Mouse (Mus musculus) gastrocnemius, adult 2 months (tissue): ENCODE results near the gene Dap. TPM values are rescaled to one million over a fixed set of nuclear protein-coding genes. Genes with fewer than 3 reads are reported as not detected.

ENCODE experiments used
- DNase-seq: peaks from one replicate; pipeline ENCODE4 v3.0.0; 2022
- H3K27ac ChIP-seq: fragments of 200-600 bp; 2 replicates; pipeline ENCODE4 v1.8.1; 2022; ENCODE audit warnings: mild to moderate bottlenecking
- H3K4me3 ChIP-seq: fragments of 200-600 bp; 2 replicates; pipeline ENCODE4 v1.8.1; 2022; ENCODE audit warnings: mild to moderate bottlenecking, moderate library complexity
- CTCF ChIP-seq: fragments of 200-600 bp; IDR thresholded peaks from 2 replicates; pipeline ENCODE4 v1.8.1; 2022; ENCODE audit warnings: antibody characterized with exemption, mild to moderate bottlenecking, moderate library complexity
- intact Hi-C: fragments of 180-260 bp; cut with DNase I; formaldehyde crosslinking; loops from one replicate; pipeline ENCODE4 v1.15.1; 2025
- long read RNA-seq, 2 experiments: library from polyadenylated mRNA; stranded (forward); transcript quantifications; one replicate each; pipeline ENCODE4 v2.0.0; 2021
- total RNA-seq, 2 experiments: library from RNA; stranded (reverse); gene quantifications; 2 replicates each; pipeline ENCODE4 v1.2.3; 2021

Gene Dap
- 10 to 100 TPM in 1 of 2 experiments, 1 to 10 TPM in 1; 6.2 to 11.4 TPM for total RNA-seq
- long read RNA-seq, experiment 1, transcript Dap-201 (4 exons, 1,555 nt) = major isoform, 13 of 14 reads
- long read RNA-seq, experiment 1, partial matches to known transcripts = 0 of 14 reads
- long read RNA-seq, experiment 1, other reads (novel, unspliced or antisense) = 1 of 14 reads
- long read RNA-seq, experiment 2, transcript Dap-201 (4 exons, 1,555 nt) = major isoform, 17 of 19 reads
- long read RNA-seq, experiment 2, partial matches to known transcripts = 0 of 19 reads
- long read RNA-seq, experiment 2, other reads (novel, unspliced or antisense) = 2 of 19 reads

GRCm38 (mm10) chr15:31224135-31224761 lies at the start of gene Dap:
Gene Dap (plus strand): TSS chr15:31224314.
- Histone ChIP-seq H3K27ac (peak within 1 kb of the TSS; percentile 91), H3K4me3 (peak within 1 kb of the TSS; percentile 100)
- no peak for TF ChIP-seq CTCF
- intact Hi-C loops = no loop called here
- DNase-seq = peak; percentile 99

- Histone ChIP-seq H3K4me3 (no peak overlapping the region), H3K27ac (no peak overlapping the region)
- TF ChIP-seq CTCF = no peak
- DNase-seq = no peak
- intact Hi-C loops = no loop called here
These were observed 47.5 kb upstream of the Dap start for GRCm38 (mm10) chr15:31176566-31176965.

GRCm38 (mm10) chr15:31184651-31185443 lies 39.3 kb upstream of the Dap start:
- H3K27ac ChIP-seq = peak overlapping the region; percentile 43
- peak; percentile 25 for DNase-seq
- no peak overlapping the region for H3K4me3 ChIP-seq
- no peak for TF ChIP-seq CTCF
- intact Hi-C loops = no loop called here

GRCm38 (mm10) chr15:31185506-31185905 lies 38.6 kb upstream of the Dap start:
- Histone ChIP-seq H3K27ac (peak overlapping the region; percentile 16; the same call in 1 of the 2 replicates), H3K4me3 (no peak overlapping the region)
- intact Hi-C loops = no loop called here
- DNase-seq = no peak
- no peak for TF ChIP-seq CTCF

GRCm38 (mm10) chr15:31186371-31186901 lies 37.7 kb upstream of the Dap start:
- intact Hi-C loops = no loop called here
- Histone ChIP-seq H3K4me3 (no peak overlapping the region), H3K27ac (peak overlapping the region; percentile 54; the same call in 1 of the 2 replicates)
- DNase-seq = no peak
- TF ChIP-seq CTCF = no peak

- Histone ChIP-seq H3K4me3 (no peak overlapping the region), H3K27ac (no peak overlapping the region)
- no peak for TF ChIP-seq CTCF
- DNase-seq = no peak
- intact Hi-C loops = no loop called here
These were observed 31.6 kb upstream of the Dap start for GRCm38 (mm10) chr15:31192563-31192962.

GRCm38 (mm10) chr15:31195776-31196175 lies 28.3 kb upstream of the Dap start:
- intact Hi-C loops = no loop called here
- Histone ChIP-seq H3K4me3 (no peak overlapping the region), H3K27ac (no peak overlapping the region)
- no peak for DNase-seq
- TF ChIP-seq CTCF = no peak

- TF ChIP-seq CTCF = no peak
- peak; percentile 84 for DNase-seq
- intact Hi-C loops = no loop called here
These were observed 16.6 kb upstream of the Dap start for GRCm38 (mm10) chr15:31207346-31208093.

GRCm38 (mm10) chr15:31211910-31212309 lies 12.2 kb upstream of the Dap start:
- H3K4me3 ChIP-seq = no peak overlapping the region
- no peak for TF ChIP-seq CTCF
- H3K27ac ChIP-seq = no peak overlapping the region
- intact Hi-C loops = no loop called here
- DNase-seq = no peak

More at GRCm38 (mm10) chr15:31207346-31208093, 16.6 kb upstream of the Dap start:
- Histone ChIP-seq H3K4me3 (no peak overlapping the region), H3K27ac (no peak overlapping the region)

- no peak overlapping the region for H3K4me3 ChIP-seq
- no peak overlapping the region for H3K27ac ChIP-seq
- no peak for TF ChIP-seq CTCF
- intact Hi-C loops = no loop called here
- no peak for DNase-seq
These were observed 10.4 kb upstream of the Dap start for GRCm38 (mm10) chr15:31213619-31214270.

- H3K27ac ChIP-seq = no peak overlapping the region
- intact Hi-C loops = no loop called here
- H3K4me3 ChIP-seq = no peak overlapping the region
These were observed 1.9 kb upstream of the Dap start for GRCm38 (mm10) chr15:31222216-31222615.

More at GRCm38 (mm10) chr15:31222216-31222615, 1.9 kb upstream of the Dap start:
- no peak for DNase-seq
- no peak for TF ChIP-seq CTCF
